Mouse (Mus musculus) adrenal gland, postnatal 25 days (tissue): ENCODE results near the gene Gm15517. TPM values are rescaled to one million over a fixed set of nuclear protein-coding genes. Genes with fewer than 3 reads are reported as not detected.
A peak's percentile ranks its signal among the peaks of the same experiment; 100 is the strongest.
"Not testable (repeated sequence)": the region's sequence is repeated elsewhere in the genome, so short reads cannot be mapped to it uniquely, and the experiment has no call there.

Experiments used
- DNase-seq: peaks from one replicate; pipeline ENCODE4 v3.0.0; 2021; ENCODE audit warnings: mixed read lengths
- long read RNA-seq: library from polyadenylated mRNA; stranded (forward); transcript quantifications from one replicate; pipeline ENCODE4 v2.0.0, GENCODE M21; 2021
- total RNA-seq: library from RNA; stranded (reverse); gene quantifications from 2 replicates; pipeline ENCODE4 v1.2.3, GENCODE M21; 2021

The Gm15517 gene
- total RNA-seq: not detected in 2 replicates
- long read RNA-seq: 0 reads

DNA sequence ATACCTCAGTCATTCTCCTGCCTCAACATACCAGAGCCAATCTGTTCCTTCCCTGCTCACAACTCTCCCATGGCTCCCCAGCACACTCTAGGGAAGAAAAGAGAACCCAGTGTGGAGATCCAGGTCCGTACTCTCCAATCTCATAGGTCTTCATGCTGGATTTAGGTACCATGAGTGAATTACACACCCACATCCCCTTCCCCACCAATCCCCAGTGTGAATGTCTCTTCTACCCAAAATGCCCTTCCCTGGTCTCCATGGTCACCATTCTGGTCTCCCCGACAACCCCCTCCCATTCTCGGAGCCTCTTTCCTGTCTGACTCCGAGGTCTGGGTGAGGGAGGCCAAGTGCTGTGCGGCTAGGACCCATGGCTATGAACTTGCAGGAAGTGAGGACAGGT, at the start of gene Gm15517:
TSS of gene Gm15517 (plus strand) at position 301 of the 400 bp plus-strand sequence.
- DNase-seq: no peak

DNA sequence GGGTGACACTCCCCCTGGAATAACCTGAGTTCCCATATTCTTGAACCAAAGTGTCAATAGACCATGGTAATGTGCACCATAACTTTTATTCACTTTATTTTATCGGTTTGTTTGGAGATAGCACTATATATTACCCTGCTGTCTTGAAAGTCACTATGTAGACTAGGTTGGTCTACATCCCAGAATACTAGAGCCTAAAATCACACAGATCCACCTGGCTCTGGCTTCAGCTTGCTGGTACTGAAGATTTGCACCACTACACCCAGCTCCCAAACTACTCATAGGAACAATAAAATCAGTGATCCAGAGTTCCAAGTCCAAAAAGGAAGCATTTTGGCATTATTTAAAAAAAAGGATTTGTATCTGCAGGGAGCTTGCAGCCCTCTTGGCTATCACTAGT, 45.6 kb upstream of the Gm15517 start, which contains the start of gene Klk1b5:
TSS of gene Klk1b5 (plus strand) at position 301 of the 400 bp plus-strand sequence.
- DNase-seq: no peak

DNA sequence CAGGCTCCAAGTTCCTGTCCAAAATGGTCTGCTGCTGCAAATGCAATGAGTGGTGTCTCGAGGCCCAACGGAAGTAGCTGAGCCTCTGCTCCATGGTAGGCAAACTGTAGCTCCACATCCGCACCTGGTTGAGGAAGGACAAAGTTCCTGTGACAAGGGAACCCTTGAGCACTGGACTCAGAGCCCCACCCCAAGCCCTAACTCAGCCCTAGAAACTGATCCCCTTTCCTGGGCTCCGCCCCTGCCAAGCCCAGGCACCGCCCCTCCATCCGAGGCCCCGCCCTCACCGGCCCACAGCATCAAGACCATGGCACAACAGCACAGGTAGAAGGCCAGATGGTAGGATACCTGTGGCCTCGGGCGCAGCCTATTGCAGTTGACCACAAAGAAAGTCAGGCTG, 39.6 kb upstream of the Gm15517 start:
- not testable (repeated sequence) for DNase-seq

DNA sequence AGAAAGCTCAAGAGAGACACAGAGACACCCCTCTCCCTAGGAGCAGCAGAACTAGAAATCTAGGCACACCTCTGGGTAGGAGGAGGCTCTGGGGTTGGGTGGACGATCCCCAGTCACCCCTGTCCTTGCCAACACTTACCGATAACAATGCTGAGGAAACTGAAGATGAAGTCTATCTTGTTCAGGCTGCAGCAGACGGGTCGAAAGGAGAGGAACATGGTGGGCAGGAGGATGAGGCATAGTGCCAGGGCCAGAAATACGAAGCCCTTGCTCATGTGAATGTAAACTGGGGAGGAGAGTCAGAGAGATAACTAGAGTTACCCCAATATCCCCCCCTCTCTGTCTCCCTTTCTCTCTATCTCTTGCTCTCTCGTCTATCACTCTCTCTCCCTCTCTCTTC, 38.9 kb upstream of the Gm15517 start:
- not testable (repeated sequence) for DNase-seq

DNA sequence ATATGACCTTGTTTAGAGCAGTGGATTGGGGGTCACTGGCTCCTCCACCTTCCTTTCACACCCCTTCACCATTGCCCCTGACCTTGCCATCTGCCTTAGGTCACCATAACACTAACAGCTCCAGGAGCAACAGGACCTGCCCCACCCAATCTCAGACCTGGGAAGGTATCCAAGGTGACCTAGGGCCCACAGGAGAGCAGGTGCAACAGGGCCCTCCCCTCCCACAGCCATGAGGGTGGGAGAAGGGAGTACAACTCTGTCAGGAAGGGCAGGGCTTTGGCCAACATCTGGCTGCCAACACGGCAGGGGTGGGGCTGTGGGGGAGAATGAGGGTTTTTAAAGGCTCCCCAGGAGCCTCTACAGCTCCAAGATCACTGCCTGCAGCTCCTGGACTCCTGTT, 36.2 kb upstream of the Gm15517 start, which contains the start of gene Klk1:
TSS of gene Klk1 (plus strand) at position 285 of the 400 bp plus-strand sequence.
- DNase-seq: no peak

DNA sequence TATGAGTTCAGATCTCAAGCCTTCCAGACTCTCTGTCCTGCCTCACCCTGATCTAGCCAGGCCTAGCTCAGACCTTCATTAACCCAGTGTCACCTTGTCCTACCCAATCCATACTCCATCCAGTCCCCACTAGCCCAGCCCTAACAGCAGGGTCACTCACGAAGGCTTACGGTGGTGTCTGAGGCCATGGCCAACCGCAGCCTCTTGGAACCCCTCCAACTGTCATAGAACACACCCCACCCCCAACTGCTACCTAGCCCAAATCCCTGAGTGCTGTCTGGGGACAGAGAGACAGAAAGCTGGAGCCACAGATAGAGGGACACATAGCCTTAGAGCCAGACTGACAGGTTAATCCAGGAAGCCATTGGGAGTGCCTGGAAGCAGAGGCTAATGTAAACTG, 25.3 kb upstream of the Gm15517 start, which contains the start of gene Gm36864:
TSS of gene Gm36864 (plus strand) at position 269 of the 400 bp plus-strand sequence.
- DNase-seq: no peak

DNA sequence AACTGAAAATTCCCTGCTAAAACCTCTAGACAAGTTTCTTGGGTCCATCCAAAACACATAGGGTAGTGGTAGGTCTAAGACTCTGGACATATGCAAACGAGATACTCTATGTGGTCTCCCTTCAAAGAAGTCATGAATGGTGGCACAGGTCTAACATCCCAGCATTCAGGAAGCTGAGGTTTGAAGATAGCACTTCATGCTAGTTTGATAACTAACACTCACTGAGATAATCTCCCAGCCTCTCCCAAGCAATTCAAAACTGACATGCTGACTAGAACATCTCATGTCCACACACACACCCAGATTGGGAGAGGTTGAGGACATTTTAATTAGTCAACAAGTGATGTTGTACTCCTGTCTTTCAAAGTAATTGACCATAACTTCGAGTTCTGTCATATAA, 21.3 kb upstream of the Gm15517 start:
- DNase-seq: no peak

DNA sequence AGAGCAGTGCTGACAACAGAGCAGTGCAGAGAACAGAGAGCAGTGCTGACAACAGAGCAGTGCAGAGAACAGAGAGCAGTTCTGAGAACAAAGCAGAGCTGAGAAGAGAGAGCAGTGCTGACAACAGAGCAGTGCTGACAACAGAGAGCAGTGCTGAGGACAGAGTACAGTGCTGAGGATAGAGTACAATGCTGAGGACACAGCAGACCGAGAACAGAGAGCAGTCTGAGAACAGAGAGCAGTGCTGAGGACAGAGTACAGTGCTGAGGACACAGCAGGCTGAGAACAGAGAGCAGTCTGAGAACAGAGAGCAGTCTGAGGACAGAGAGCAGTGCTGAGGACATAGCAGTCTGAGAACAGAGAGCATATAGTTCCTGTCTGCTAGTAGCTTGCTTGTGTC, 20.5 kb upstream of the Gm15517 start:
- DNase-seq: no peak

DNA sequence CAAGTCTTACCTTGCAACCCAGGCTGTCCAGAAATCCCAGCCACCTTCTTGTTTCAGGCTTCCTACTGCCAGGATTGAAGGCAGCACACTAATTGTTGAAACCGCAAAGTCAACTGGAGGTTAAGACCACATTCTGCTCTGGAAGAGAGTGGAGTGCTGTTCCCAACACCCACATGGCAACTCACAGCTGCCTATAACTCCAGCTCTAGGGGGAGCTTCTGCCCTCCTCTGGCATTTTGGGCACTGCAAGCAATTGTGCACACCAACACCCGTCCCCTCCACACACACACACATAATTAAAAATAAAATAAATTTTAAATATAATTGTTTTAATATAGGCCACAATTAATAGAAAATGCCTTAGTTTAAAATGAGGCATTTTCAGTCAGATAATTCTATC, 20.1 kb upstream of the Gm15517 start:
- DNase-seq: no peak

DNA sequence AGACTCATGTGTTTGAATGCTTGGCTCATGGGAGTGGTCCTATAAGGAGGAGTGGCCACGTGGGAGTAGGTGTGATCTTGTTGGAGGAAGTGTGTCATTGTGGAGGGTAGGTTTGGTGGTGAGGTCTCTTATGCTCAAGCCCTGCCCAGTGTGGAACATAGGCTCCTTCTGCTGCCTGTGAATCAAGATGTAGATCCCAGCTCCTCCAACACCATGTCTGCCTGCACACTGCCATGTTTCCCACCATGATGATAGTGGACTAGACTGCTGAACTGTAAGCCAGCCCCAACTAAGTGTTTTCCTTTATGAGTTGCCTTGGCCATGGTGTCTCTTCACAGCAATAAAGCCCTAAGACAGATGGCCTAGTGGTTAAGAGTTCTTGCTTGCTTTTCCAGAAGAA, 17.2 kb upstream of the Gm15517 start:
- DNase-seq: no peak

DNA sequence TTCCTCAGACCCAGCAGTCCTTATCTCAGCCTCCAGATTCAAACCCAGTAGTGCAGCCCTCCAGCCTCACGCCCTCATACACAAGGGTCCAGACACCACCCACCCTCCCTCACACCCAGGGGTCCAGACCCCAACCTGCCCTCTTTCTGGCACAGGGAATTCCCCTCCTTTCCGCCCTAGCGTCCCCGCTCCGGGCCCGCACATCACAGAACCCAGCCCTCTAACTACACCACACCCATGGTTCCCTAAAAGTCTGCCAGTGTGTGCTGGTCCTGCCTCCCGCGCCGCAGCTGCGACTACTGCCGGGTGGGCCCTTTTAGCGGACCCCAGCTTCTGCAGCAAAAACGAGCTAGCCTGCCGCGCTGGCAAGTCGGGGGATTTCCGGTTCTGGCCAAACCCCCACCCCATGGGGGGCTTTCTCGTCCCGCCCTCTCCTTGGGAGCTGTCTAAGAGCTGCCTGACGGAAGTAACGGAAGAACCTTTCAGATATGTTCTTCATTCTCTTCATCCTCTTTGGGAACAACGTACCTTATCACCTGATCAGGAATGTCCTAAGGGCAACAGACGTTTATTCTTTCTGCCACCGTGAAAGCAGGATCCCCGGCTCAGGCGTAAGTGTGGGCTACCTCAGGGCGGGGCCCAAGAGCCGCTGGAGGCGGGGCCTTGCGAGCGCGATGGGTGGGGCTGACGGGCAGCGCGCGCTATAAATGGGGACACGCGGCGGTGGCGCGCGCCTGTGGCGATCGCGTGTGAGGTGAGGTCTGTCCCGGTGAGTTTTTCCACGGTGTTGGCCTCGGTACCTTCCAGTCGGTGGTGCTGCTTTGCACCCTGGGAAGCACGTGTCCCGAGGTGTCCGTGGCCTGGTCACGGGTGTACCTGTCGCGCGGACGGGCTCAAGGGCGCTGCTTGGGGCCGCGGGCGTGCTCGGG, 14.9 kb upstream of the Gm15517 start, which contains the start of the genes 1700028J19Rik and 2410002F23Rik:
TSS of gene 1700028J19Rik (minus strand) at position 641 of the 929 bp plus-strand sequence.
TSS of gene 2410002F23Rik (plus strand) at position 668 of the 929 bp plus-strand sequence.
- peak; percentile 90 for DNase-seq

DNA sequence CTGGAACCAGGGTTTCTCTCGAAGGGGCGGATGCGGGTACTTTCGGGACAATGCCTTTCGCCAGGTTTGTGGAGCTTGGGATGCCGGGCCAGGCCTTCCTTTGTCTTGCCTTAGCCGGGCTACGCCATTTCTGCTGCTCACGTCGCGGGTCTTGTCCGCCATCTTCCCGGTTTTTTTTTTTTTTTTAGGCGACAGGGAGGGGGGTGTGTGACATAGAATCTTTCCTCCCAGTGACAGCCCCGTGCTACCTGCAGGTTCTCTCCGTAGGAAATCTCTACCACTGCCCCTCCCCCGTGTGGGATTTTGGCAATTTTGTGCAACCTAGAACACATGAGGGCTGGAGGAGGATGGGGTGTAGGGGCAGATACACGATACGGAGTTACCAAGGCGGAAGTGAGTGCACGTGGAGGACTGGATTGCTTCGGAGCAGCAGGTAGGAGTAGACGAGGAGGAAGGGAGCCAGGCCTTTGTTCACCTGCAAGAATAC, 14.2 kb upstream of the Gm15517 start:
- DNase-seq: no peak

DNA sequence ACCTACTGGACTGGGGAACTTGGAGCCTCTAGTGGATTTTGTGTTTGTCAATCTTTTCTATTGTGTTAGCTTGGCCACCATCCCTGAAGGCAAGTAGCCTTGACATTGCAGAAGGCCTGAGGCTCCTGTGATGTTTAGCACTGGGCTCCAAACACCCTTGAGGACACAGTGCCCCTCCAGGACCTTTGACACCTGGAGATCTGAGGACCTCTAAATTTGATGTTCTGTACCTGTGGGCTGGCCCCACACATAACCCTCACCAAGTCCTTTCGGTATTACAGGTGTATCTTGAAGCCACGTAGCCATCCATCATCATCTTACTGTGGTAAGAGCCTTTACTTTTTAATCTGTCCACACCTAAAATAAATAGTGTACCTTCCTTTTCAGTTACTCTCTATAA, 13.3 kb upstream of the Gm15517 start:
- no peak for DNase-seq

DNA sequence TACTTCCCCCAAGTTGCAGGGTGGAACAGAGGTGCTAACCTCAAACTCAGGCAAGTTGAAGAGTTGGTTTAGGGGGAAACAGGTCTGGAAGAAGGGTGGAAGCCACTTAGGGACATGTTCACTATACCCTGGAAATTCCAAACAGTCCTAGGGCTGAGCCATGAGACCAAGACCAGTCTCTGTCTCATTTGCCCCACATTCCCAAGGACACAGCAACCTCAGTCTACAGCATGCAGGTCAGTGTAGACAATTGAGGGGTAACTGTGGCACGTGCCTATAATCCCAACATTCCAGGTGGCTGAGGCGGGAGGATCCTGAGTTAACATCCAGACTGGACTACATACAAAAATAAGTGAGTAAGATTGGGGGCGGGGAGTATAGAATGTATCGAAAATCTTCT, 12.0 kb upstream of the Gm15517 start:
- DNase-seq: no peak

DNA sequence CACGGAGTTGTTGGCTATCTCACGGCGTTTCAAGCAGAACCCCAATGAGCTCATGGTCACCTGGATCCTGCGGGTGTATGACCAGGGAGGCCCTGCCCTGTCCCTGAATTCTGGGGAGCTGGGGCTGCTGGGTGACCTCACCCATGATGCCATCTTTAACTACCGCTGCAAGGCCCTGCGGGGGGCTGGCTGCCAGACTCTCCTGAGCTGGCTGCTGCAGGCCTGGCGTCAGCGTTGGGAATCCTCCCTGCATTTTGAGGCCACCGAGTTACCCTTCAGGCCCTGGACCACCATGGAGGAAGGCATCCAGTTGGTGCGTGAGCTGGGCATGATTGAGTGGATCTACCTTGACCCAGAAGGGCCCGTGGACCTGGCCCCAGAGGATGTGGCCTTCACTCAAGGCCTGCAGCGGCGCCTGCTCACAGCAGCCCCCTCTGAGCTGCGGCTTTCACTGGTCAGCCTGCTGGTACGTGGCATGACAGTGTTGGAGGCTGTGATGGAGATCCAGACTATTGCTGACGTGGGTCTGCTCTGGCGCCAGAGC, 10.4 kb upstream of the Gm15517 start:
- peak; percentile 67 for DNase-seq

DNA sequence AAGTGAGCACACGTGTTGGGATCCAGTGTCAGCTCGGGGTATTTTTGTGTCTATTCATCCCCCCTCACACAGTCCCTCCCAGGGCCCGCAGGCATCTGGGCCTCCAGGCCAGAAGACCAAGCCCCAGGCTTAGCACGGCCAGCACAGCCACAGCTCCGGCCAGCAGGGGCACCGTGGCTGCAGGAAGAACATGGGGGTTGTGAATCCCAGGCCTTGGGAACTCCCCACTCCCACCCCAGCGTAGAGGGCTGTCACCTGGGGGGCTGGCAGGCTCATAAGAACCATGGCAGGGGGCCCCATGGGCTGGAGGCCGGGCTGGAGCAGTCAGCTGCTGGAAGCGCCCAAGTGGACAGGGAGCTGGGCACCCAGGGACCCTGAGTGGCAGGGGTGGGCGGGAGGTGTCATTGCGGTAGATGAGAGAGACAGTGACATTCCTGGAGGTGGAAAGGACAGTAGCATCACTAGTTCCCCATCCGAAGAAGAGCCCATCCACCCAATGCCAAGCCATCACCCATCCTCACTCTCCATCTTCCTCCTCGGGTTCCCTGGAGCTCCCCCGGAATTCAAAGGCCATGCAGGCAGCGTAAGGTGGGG, 8.1 kb upstream of the Gm15517 start:
- DNase-seq: no peak

DNA sequence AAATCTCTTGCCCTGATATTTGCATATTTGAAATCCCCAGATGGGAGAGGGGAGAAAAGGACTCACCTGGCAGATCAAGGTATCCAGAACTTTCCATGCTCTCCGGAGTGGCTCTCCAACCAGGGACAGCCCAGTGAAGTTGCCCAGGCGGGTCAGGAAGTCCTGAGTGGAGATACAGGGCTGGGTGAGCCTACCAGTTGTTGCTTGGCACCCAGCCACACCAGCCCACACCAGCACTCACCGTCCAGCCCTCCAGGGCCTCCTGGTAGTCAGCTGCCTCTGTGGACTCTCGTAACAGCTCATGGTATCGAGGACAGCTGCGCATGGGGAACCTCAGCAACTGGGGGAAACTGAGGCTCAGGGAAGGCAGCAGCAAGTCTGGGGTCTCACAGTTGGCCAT, 6.3 kb upstream of the Gm15517 start:
- DNase-seq: no peak

DNA sequence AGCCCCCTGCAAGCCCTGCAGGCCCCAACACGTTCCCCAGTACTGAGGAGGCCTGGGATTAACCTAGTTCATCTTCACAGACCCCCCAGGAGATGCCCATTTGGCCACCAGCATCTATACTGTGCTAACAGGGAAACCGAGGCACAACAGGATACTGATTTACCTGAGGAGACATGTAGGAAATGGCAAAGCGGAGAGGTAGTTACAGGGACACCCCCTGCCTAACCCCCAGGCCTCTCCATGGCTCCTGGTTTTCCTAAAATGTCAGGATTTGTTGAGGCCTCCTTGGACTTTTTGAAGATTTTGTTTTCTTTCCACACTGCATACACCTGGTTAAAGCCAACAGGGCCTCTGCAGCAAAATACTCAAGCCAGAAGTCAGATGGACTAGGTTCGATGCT, 4.0 kb upstream of the Gm15517 start, which contains the start of gene Acp4:
TSS of gene Acp4 (minus strand) at position 101 of the 400 bp plus-strand sequence.
- DNase-seq: no peak

DNA sequence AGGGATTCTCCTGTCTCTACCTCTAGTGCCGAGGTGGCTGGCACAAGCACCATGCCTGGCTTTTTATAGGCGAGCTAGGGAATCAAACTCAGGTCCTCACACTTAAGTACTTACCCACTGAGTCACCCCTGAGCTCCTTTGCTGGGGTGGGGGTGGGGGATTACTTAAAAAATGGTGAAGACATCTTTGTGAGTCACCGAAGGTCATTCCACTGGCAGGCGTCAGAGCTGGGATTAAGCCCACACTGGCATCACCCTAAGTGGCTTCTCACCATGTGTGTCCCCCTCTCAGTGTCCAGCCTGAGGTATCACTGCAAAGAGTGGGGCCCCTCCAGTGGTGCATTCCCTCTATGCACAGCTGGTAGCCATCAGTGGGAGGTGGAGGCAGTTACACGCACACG, 837 bp upstream of the Gm15517 start:
- DNase-seq: no peak

DNA sequence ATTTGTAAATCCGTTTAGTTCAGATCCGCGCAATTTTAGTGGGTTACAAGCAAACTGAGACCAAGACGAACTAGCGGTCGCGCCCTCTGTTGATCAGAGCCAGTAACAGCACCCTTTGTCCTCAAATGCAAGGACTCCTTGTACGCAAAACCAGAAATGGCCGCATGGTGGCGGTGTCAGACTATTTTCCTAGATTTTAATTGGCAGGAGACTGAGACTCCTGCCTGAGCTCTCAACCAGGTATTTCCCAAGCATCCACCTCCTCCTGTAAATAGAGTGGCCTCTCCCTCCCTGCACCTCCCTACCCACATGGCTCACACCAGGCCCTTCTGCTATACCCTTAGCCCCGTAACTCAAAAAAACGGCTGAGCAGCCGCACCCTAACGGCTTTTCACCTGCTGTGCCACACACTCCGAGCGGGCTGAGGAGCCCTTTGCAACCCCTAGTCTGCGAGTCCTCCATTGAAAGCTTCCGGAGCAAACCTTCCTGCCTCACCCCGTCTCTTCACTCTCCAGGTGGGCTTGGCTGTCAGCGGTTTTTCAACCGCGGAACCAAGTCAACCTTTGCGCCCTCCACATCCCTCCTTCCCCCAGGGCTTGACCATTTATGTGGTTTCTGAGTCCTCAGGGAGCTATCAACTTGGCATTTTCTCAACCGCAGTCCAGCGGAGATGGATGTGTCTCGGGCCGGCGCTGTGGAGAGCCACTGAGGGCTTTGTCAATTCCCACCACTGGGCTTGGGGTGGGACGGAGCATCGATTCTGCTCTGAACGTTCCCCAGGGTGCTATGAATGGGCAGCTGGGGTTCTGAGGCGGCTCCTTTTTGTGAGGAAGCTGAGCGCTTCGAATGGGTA, 1.8 kb downstream of the Gm15517 start:
- peak; percentile 91 for DNase-seq

DNA sequence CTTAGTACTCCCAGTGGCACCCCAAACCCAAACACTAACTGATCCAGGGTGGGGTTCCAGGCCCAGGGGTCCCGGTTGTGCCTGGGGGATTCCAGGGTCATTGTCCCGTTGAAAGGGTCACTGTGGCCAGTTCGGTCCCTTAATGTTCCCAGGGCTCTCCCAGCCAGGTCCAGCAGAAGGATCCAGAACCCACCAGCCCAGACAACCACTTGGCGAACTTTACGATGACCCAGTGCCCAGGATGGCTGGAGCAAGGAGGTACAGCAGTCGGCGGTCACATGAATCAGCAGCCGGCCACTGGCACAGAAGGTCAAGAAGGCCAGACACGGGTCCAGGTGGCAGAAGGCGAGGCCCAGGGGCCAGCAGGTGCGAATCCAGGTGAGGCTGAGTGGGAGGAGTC, 6.9 kb downstream of the Gm15517 start:
- DNase-seq: no peak

DNA sequence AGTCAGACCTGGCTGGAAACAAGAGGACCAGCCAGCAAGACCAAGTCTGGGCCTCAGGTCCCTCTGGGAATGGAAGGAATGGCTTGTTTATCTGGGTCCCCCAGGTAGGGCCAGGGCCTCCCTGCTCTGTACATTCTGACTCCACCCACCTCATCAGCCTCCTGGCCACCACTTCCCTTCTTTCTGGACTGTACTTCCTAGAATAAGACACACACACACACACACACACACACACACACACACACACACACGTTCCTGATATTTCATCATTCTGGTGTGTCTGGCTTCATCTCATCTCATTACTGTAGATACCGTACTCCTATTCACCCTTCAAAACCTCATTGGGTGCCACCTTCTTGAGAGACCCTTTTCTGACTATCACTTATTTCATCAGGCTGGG, 8.2 kb downstream of the Gm15517 start:
- DNase-seq: no peak
